ENCODE assay signal across 13 mouse cellular contexts in genomic region chr15:83639160-83639559, GRCm38 (mm10). TPM values are rescaled to one million over a fixed set of nuclear protein-coding genes. Genes with fewer than 3 reads are reported as not detected.
DNase-seq lines count a peak whose midpoint lies in the region; ATAC-seq and TF ChIP-seq lines count a peak whose summit lies in the region.
"Had no signal": no experiment of that assay in that cellular context is flagged by ENCODE, and none has a peak within 500 bp of the region (broad histone marks: within the 10 kb centered on the region; RNA-seq: fewer than 3 reads in every experiment).

No protein-coding gene starts in this region.

- no peak overlapping the region for H3K27ac ChIP-seq in kidney, postnatal 0 days
- H3K27ac ChIP-seq in kidney, embryonic 14.5 days (ENCODE audit: low read depth, low read length), result no peak overlapping the region
- peak overlapping the region; percentile 78 for H3K27ac ChIP-seq in limb, embryonic 10.5 days
- no peak overlapping the region for H3K27ac ChIP-seq in hindbrain, embryonic 16.5 days (ENCODE audit: low read depth, low read length)
- H3K27ac ChIP-seq: macrophage had no signal

- H3K9ac ChIP-seq in kidney, postnatal 0 days (ENCODE audit: low read depth, low read length), result no peak overlapping the region
- H3K9ac ChIP-seq in kidney, embryonic 14.5 days (ENCODE audit: low read depth, low read length), result no peak overlapping the region
- no peak overlapping the region for H3K9ac ChIP-seq in hindbrain, embryonic 16.5 days (ENCODE audit: low read depth, low read length)

- no peaks in the 10 kb centered on the region for H3K36me3 ChIP-seq in kidney, postnatal 0 days (ENCODE audit: insufficient read depth, low read length)
- H3K36me3 ChIP-seq in kidney, embryonic 14.5 days (ENCODE audit: control insufficient read depth, insufficient read depth, low read length), result no peaks in the 10 kb centered on the region
- peaks cover 75% of the 10 kb centered on the region for H3K36me3 ChIP-seq in limb, embryonic 10.5 days
- H3K36me3 ChIP-seq in hindbrain, embryonic 16.5 days (ENCODE audit: control insufficient read depth, insufficient read depth, low read length), result no peaks in the 10 kb centered on the region

- TF ChIP-seq CTCF in kidney, postnatal 0 days (IDR thresholded peaks at IDR 0.05; ENCODE audit: low read depth), result no peak

- H3K27me3 ChIP-seq in kidney, postnatal 0 days (ENCODE audit: insufficient read depth, low read length), result no peaks in the 10 kb centered on the region
- H3K27me3 ChIP-seq in kidney, embryonic 14.5 days (ENCODE audit: control insufficient read depth, insufficient read depth, low read length), result no peaks in the 10 kb centered on the region
- no peaks in the 10 kb centered on the region for H3K27me3 ChIP-seq in limb, embryonic 10.5 days (ENCODE audit: low read depth, poor library complexity, severe bottlenecking)
- no peaks in the 10 kb centered on the region for H3K27me3 ChIP-seq in hindbrain, embryonic 16.5 days (replicated peaks; ENCODE audit: control insufficient read depth, insufficient read depth, low read length)

- intact Hi-C loops in left cerebral cortex, postnatal 10 days (cut with DNase I), result no loop called here

- peak; percentile 7 for DNase-seq in kidney, postnatal 0 days (ENCODE audit: low spot score)
- DNase-seq in heart, adult 18-20 months, result peak; percentile 24 to 49
- peak; percentile 90 for DNase-seq in limb, embryonic 10.5 days (ENCODE audit: low spot score)
- DNase-seq in mesoderm, embryonic 11.5 days (ENCODE audit: low read depth, low spot score), result peak; percentile 59
- DNase-seq in spleen, postnatal 4 days (ENCODE audit: low spot score in 2 of 2), result no peak
- DNase-seq in left cerebral cortex, postnatal 10 days (ENCODE audit: extremely low spot score in 1 of 2, low spot score in 2 of 2), result no peak
- DNase-seq: gastrocnemius, postnatal 36 days; kidney, adult 8-10 months; right cerebral cortex, adult 18-20 months had no signal

- H3K4me3 ChIP-seq in kidney, postnatal 0 days (replicated peaks; ENCODE audit: low read depth, low read length), result no peak overlapping the region
- no peak overlapping the region for H3K4me3 ChIP-seq in kidney, embryonic 14.5 days (ENCODE audit: low read length)
- 0 out of 2 replicates have a peak overlapping the region, but pooled peaks have one; percentile 6 for H3K4me3 ChIP-seq in limb, embryonic 10.5 days
- no peak overlapping the region for H3K4me3 ChIP-seq in hindbrain, embryonic 16.5 days (ENCODE audit: low read length)
- H3K4me3 ChIP-seq: myocyte had no signal

- H3K9me3 ChIP-seq in kidney, postnatal 0 days (replicated peaks; ENCODE audit: low read length), result no peaks in the 10 kb centered on the region
- H3K9me3 ChIP-seq in kidney, embryonic 14.5 days (ENCODE audit: control insufficient read depth, low read length), result no peaks in the 10 kb centered on the region
- no peaks in the 10 kb centered on the region for H3K9me3 ChIP-seq in limb, embryonic 10.5 days (replicated peaks)
- no peaks in the 10 kb centered on the region for H3K9me3 ChIP-seq in hindbrain, embryonic 16.5 days (ENCODE audit: control insufficient read depth, low read length)

- ATAC-seq in kidney, postnatal 0 days (replicated peaks; ENCODE audit: low FRiP score, low read depth), result no peak
- ATAC-seq in kidney, embryonic 14.5 days (ENCODE audit: low FRiP score, low TSS enrichment), result no peak
- ATAC-seq in hindbrain, embryonic 16.5 days, result no peak

- WGBS in kidney, postnatal 0 days, result 43% methylated on average over 3 of the region's 3 CpGs
- WGBS in kidney, embryonic 14.5 days, result 31% methylated on average over 3 of the region's 3 CpGs
- whole genome bisulfite sequencing in limb, embryonic 10.5 days, result 8% methylated on average over 3 of the region's 3 CpGs
- 61% methylated on average over 3 of the region's 3 CpGs for WGBS in hindbrain, embryonic 16.5 days

- no peak overlapping the region for H3K4me2 ChIP-seq in kidney, postnatal 0 days (ENCODE audit: low read length)
- no peak overlapping the region for H3K4me2 ChIP-seq in kidney, embryonic 14.5 days (replicated peaks; ENCODE audit: low read depth, low read length)
- no peak overlapping the region for H3K4me2 ChIP-seq in hindbrain, embryonic 16.5 days (ENCODE audit: low read length)

- H3K4me1 ChIP-seq in kidney, postnatal 0 days (replicated peaks; ENCODE audit: insufficient read depth, low read length), result no peaks in the 10 kb centered on the region
- 0 out of 2 replicates have a peak, but pooled peaks cover 4% of the 10 kb centered on the region for H3K4me1 ChIP-seq in kidney, embryonic 14.5 days (ENCODE audit: control insufficient read depth, insufficient read depth, low read length)
- H3K4me1 ChIP-seq in limb, embryonic 10.5 days, result peaks cover 73% of the 10 kb centered on the region
- H3K4me1 ChIP-seq in hindbrain, embryonic 16.5 days (ENCODE audit: control insufficient read depth, insufficient read depth, low read depth, low read length), result no peaks in the 10 kb centered on the region

RNA-seq across cellular contexts. Expression of gene Ttll12, which starts 44.2 kb away (rescaled TPM):
- 22.4 and 25.1 TPM in 2 replicates for polyA plus RNA-seq in kidney, postnatal 0 days (2015; fragmentation: Nextera tagmentation; extraction: Ambion mirVana)
- 34.6 and 42.3 TPM in 2 replicates for polyA plus RNA-seq in kidney, embryonic 14.5 days (2014; fragmentation: Nextera tagmentation; extraction: Ambion mirVana)
- 1 to 10 TPM; 6.0 TPM for total RNA-seq in heart, adult 18-20 months (2021)
- 63.8 and 71.0 TPM in 2 replicates for polyA plus RNA-seq in limb, embryonic 10.5 days (2016; fragmentation: Nextera tagmentation; extraction: Ambion mirVana)
- polyA plus RNA-seq in hindbrain, embryonic 16.5 days (2015; fragmentation: Nextera tagmentation; extraction: Ambion mirVana), result 42.6 and 49.6 TPM in 2 replicates
- 10 to 100 TPM; 19.1 to 19.2 TPM for total RNA-seq in left cerebral cortex, postnatal 10 days (2021)

Comparison
In these comparisons a context has a peak if more than half of its experiments do, and no peak if none do; other contexts are left out.
1. DNase-seq: peak in kidney, postnatal 0 days (single experiment), heart, adult 18-20 months (2 of 2), limb, embryonic 10.5 days (single experiment) and mesoderm, embryonic 11.5 days (single experiment); none in spleen, postnatal 4 days (0 of 2) and left cerebral cortex, postnatal 10 days (0 of 2).